Mouse (Mus musculus) lung, embryonic 15.5 days (tissue): ENCODE data around the gene Pcid2. TPM values are rescaled to one million over a fixed set of nuclear protein-coding genes. Genes with fewer than 3 reads are reported as not detected.

Experiments used
- ATAC-seq: fragments of 200-750 bp; cut with Nextera tagmentation; 2 replicates; pipeline ENCODE4 v1.8.0; 2017; ENCODE audit warnings: moderate number of reproducible peaks, borderline replicate concordance; ENCODE audit not compliant: low FRiP score, low TSS enrichment; ENCODE audit errors: extremely low read depth
- H3K27ac ChIP-seq: fragments of 300-500 bp; sonication (generic); 2 replicates; pipeline ENCODE4 v1.5.1; 2015; ENCODE audit warnings: moderate library complexity, mild to moderate bottlenecking, inconsistent platforms
- H3K27me3 ChIP-seq: fragments of 300-500 bp; sonication (generic); 2 replicates; pipeline ENCODE4 v1.6.1; 2015; ENCODE audit warnings: inconsistent platforms
- H3K36me3 ChIP-seq: fragments of 300-500 bp; sonication (generic); 2 replicates; pipeline ENCODE4 v1.6.1; 2015; ENCODE audit warnings: inconsistent platforms
- H3K4me1 ChIP-seq: fragments of 300-500 bp; sonication (generic); 2 replicates; pipeline ENCODE4 v1.6.1; 2015; ENCODE audit warnings: inconsistent platforms
- H3K4me2 ChIP-seq: fragments of 300-500 bp; sonication (generic); 2 replicates; pipeline ENCODE4 v1.6.1; 2015; ENCODE audit warnings: inconsistent platforms, mild to moderate bottlenecking, moderate library complexity
- H3K4me3 ChIP-seq: fragments of 300-500 bp; sonication (generic); 2 replicates; pipeline ENCODE4 v1.5.1; 2015; ENCODE audit warnings: mild to moderate bottlenecking, inconsistent platforms
- H3K9ac ChIP-seq: fragments of 300-500 bp; sonication (generic); 2 replicates; pipeline ENCODE4 v1.6.1; 2015; ENCODE audit warnings: inconsistent platforms
- H3K9me3 ChIP-seq: fragments of 300-500 bp; sonication (generic); 2 replicates; pipeline ENCODE4 v1.6.1; 2016; ENCODE audit warnings: inconsistent platforms
- WGBS: fragments of 180-500 bp; shearing (Covaris S2); methylation state at CpG from one replicate; pipeline ENCODE4 v1.1.7; 2015; 5-methylcytosine and 5-hydroxymethylcytosine counted together
- microRNA-seq: library from miRNA; unstranded; fragments of <30 nt; microRNA quantifications from one replicate; pipeline ENCODE4, GENCODE M21; 2016
- polyA plus RNA-seq: library from polyadenylated mRNA; unstranded; fragments of >200 nt; fragmentation: Nextera tagmentation; extraction: Ambion mirVana; gene quantifications from 2 replicates; pipeline ENCODE4 v1.2.1, GENCODE M21; 2015

Gene Pcid2
- polyA plus RNA-seq, 1 experiment from 2014 or later = 40.6 TPM

DNA sequence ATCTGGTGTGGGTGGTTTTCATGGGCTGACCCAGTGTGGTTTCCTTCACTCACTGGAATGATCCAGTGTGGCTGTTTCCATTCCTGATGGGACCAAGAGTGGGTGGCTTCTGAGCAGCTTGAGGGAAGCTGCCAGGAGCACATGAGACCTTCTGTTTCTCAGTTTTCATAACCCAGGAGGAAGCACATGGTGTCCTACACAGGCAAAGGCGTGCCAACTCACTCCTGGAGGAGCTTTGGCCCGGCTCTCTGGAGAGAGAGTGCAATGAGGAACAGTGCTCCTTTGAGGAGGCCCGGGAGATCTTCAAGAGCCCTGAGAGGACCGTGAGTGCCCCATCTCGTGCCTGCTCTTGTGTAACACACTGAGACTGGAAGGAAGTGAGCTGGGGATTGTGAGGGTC lies 76.8 kb downstream of the Pcid2 start:
- no peak overlapping the region for H3K9ac ChIP-seq
- no peak overlapping the region for H3K4me3 ChIP-seq
- no peaks in the 10 kb centered on the region for H3K27me3 ChIP-seq
- H3K27ac ChIP-seq = no peak overlapping the region
- H3K4me1 ChIP-seq = no peaks in the 10 kb centered on the region
- H3K4me2 ChIP-seq = no peak overlapping the region
- H3K9me3 ChIP-seq = no peaks in the 10 kb centered on the region
- 0 out of 2 replicates have a peak, but pooled peaks have one; percentile 28 for ATAC-seq
- no peaks in the 10 kb centered on the region for H3K36me3 ChIP-seq
- 43% methylated on average over 5 of the region's 5 CpGs for WGBS

DNA sequence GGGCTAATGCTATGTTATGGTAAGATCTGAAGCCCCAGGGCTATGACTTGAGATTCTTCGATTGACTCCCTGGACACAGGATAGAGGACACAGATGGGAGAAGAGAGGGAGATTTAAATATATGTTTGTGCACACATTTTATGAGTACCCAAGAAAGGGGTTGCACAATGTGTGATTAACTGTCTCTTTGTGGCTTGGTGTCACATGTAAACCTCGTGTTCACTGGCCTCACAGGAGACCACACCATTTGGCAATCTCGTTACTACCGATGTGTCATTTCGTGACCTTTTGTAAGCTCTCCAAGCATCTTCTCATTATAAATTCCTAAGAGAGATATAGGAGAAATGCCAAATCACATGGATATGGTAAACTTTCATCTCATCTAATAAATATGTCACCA lies 77.6 kb downstream of the Pcid2 start:
- H3K9me3 ChIP-seq = no peaks in the 10 kb centered on the region
- no peak overlapping the region for H3K4me3 ChIP-seq
- 77% methylated on average over 5 of the region's 5 CpGs for WGBS
- no peaks in the 10 kb centered on the region for H3K36me3 ChIP-seq
- no peak overlapping the region for H3K27ac ChIP-seq
- no peaks in the 10 kb centered on the region for H3K27me3 ChIP-seq
- no peak for ATAC-seq
- H3K4me2 ChIP-seq = no peak overlapping the region
- no peak overlapping the region for H3K9ac ChIP-seq
- no peaks in the 10 kb centered on the region for H3K4me1 ChIP-seq

Small RNA genes lying within 50 kb of the gene (microRNA-seq; reads per million reads assigned to microRNA genes)
- gene Mir7065 = not detected

Other genes starting within 250 kb of the Pcid2 start
- 11.5 and 12.0 TPM in 2 replicates for gene Mcf2l, start 231.7 kb downstream of the Pcid2 start, polyA plus RNA-seq
- gene F7, start 79.4 kb downstream of the Pcid2 start, polyA plus RNA-seq = 0.19 and 0.32 TPM in 2 replicates
- 1.3 and 2.4 TPM in 2 replicates for gene F10, start 68.2 kb downstream of the Pcid2 start, polyA plus RNA-seq
- gene Proz, start 44.5 kb downstream of the Pcid2 start, polyA plus RNA-seq = 0.42 and 0.46 TPM in 2 replicates
- 94.8 and 97.4 TPM in 2 replicates for gene Cul4a, start 162 bp upstream of the Pcid2 start, polyA plus RNA-seq
- 318 and 321 TPM in 2 replicates for gene Lamp1, start 53.7 kb upstream of the Pcid2 start, polyA plus RNA-seq
- gene Grtp1, start 95.2 kb upstream of the Pcid2 start, polyA plus RNA-seq = 6.2 and 6.6 TPM in 2 replicates
- gene Adprhl1, start 148.7 kb upstream of the Pcid2 start, polyA plus RNA-seq = 3.4 and 6.0 TPM in 2 replicates
- gene Dcun1d2, start 182.7 kb upstream of the Pcid2 start, polyA plus RNA-seq = 22.5 and 23.8 TPM in 2 replicates
- 36.8 and 41.0 TPM in 2 replicates for gene Tmco3, start 182.7 kb upstream of the Pcid2 start, polyA plus RNA-seq
- gene Tfdp1, start 233.3 kb upstream of the Pcid2 start, polyA plus RNA-seq = 187 TPM in 2 replicates